Mouse (Mus musculus) midbrain, embryonic 14.5 days (tissue): ENCODE results near the gene Il11ra1. TPM values are rescaled to one million over a fixed set of nuclear protein-coding genes. Genes with fewer than 3 reads are reported as not detected.
A peak's percentile ranks its signal among the peaks of the same experiment; 100 is the strongest.

Experiments used
- ATAC-seq: fragments of 200-750 bp; cut with Nextera tagmentation; 2 replicates; pipeline ENCODE4 v1.8.0; 2017; ENCODE audit warnings: moderate number of reproducible peaks, moderate library complexity; ENCODE audit not compliant: low FRiP score, low TSS enrichment
- DNase-seq: peaks from one replicate; pipeline ENCODE4 v3.0.0-alpha.2; 2015
- H3K27ac ChIP-seq: fragments of 300-500 bp; sonication (generic); replicated peaks from 2 replicates; pipeline ENCODE4 v1.5.1; 2014; ENCODE audit warnings: mild to moderate bottlenecking, low read depth, low read length, moderate library complexity
- H3K27me3 ChIP-seq: fragments of 300-500 bp; sonication (generic); 2 replicates; pipeline ENCODE4 v1.6.1; 2014; ENCODE audit warnings: low read length, control low read depth, mixed read lengths; ENCODE audit not compliant: control insufficient read depth, insufficient read depth
- H3K36me3 ChIP-seq: fragments of 300-500 bp; sonication (generic); 2 replicates; pipeline ENCODE4 v1.6.1; 2014; ENCODE audit warnings: low read length, control low read depth; ENCODE audit not compliant: control insufficient read depth, insufficient read depth
- H3K4me1 ChIP-seq: fragments of 300-500 bp; sonication (generic); 2 replicates; pipeline ENCODE4 v1.6.1; 2014; ENCODE audit warnings: mild to moderate bottlenecking, antibody characterized with exemption, low read length, control low read depth; ENCODE audit not compliant: control insufficient read depth, insufficient read depth
- H3K4me2 ChIP-seq: fragments of 300-500 bp; sonication (generic); 2 replicates; pipeline ENCODE4 v1.6.1; 2014; ENCODE audit warnings: mild to moderate bottlenecking, low read length, moderate library complexity
- H3K4me3 ChIP-seq: fragments of 300-500 bp; sonication (generic); replicated peaks from 2 replicates; pipeline ENCODE4 v1.5.1; 2014; ENCODE audit warnings: low read depth, low read length
- H3K9ac ChIP-seq: fragments of 300-500 bp; sonication (generic); replicated peaks from 2 replicates; pipeline ENCODE4 v1.6.1; 2014; ENCODE audit warnings: mild to moderate bottlenecking, low read length, moderate library complexity
- H3K9me3 ChIP-seq: fragments of 300-500 bp; sonication (generic); 2 replicates; pipeline ENCODE4 v1.6.1; 2016; ENCODE audit warnings: low read length, control low read depth, mixed read lengths; ENCODE audit not compliant: control insufficient read depth
- WGBS: fragments of 180-500 bp; shearing (Covaris S2); extraction: QIAGEN DNeasy Blood & Tissue Kit; methylation state at CpG from one replicate; pipeline ENCODE4 v1.1.7; 2014; 5-methylcytosine and 5-hydroxymethylcytosine counted together
- polyA plus RNA-seq: library from polyadenylated mRNA; unstranded; fragments of >200 nt; fragmentation: Nextera tagmentation; extraction: Ambion mirVana; gene quantifications from 2 replicates; pipeline ENCODE4 v1.2.1, GENCODE M21; 2014

Gene Il11ra1
- polyA plus RNA-seq, 1 experiment from 2014 or later, result 32.1 TPM

- no peak overlapping the region for H3K4me2 ChIP-seq
- no peak overlapping the region for H3K4me3 ChIP-seq
- no peak for ATAC-seq
- 85% methylated on average over 11 of the region's 11 CpGs for WGBS
- no peak overlapping the region for H3K27ac ChIP-seq
- no peak for DNase-seq
- H3K9ac ChIP-seq, result no peak overlapping the region
- H3K9me3 ChIP-seq, result no peaks in the 10 kb centered on the region
- no peaks in the 10 kb centered on the region for H3K27me3 ChIP-seq
- H3K36me3 ChIP-seq, result peaks cover 42% of the 10 kb centered on the region
- H3K4me1 ChIP-seq, result peaks cover 35% of the 10 kb centered on the region
Observed at GRCm38 (mm10) chr4:41662723-41663122, 37.1 kb upstream of the Il11ra1 start.

- peaks cover 37% of the 10 kb centered on the region for H3K36me3 ChIP-seq
Observed at GRCm38 (mm10) chr4:41663614-41664013, 36.2 kb upstream of the Il11ra1 start.

GRCm38 (mm10) chr4:41664533-41664932 is 35.3 kb upstream of the Il11ra1 start:
- Histone ChIP-seq H3K36me3 (peaks cover 46% of the 10 kb centered on the region), H3K4me2 (no peak overlapping the region), H3K27ac (0 out of 2 replicates have a peak overlapping the region, but pooled peaks have one; percentile 20), H3K4me1 (peaks cover 26% of the 10 kb centered on the region), H3K27me3 (no peaks in the 10 kb centered on the region), H3K9me3 (no peaks in the 10 kb centered on the region), H3K9ac (no peak overlapping the region; the same call in 1 of the 2 replicates), H3K4me3 (no peak overlapping the region)
- 68% methylated on average over 7 of the region's 7 CpGs for WGBS
- no peak for DNase-seq
- ATAC-seq, result no peak

More at GRCm38 (mm10) chr4:41663614-41664013, 36.2 kb upstream of the Il11ra1 start:
- DNase-seq (no peak), ATAC-seq (no peak)
- Histone ChIP-seq H3K27ac (no peak overlapping the region), H3K9ac (no peak overlapping the region), H3K27me3 (no peaks in the 10 kb centered on the region), H3K4me2 (no peak overlapping the region), H3K4me3 (no peak overlapping the region), H3K9me3 (no peaks in the 10 kb centered on the region), H3K4me1 (peaks cover 34% of the 10 kb centered on the region)
- 63% methylated on average over 9 of the region's 9 CpGs for WGBS

- no peaks in the 10 kb centered on the region for H3K27me3 ChIP-seq
- no peak overlapping the region for H3K4me2 ChIP-seq
- no peak overlapping the region for H3K4me3 ChIP-seq
- H3K36me3 ChIP-seq, result peaks cover 52% of the 10 kb centered on the region
- peaks cover 22% of the 10 kb centered on the region for H3K4me1 ChIP-seq
- DNase-seq (no peak), ATAC-seq (no peak)
- H3K9ac ChIP-seq, result no peak overlapping the region; the same call in 1 of the 2 replicates
- no peaks in the 10 kb centered on the region for H3K9me3 ChIP-seq
- 0 out of 2 replicates have a peak overlapping the region, but pooled peaks have one; percentile 45 for H3K27ac ChIP-seq
- WGBS, result 7% methylated on average over 6 of the region's 8 CpGs
Observed at GRCm38 (mm10) chr4:41665009-41665675, 34.6 kb upstream of the Il11ra1 start.

GRCm38 (mm10) chr4:41666646-41667045 is 33.1 kb upstream of the Il11ra1 start:
- Histone ChIP-seq H3K4me3 (no peak overlapping the region), H3K9me3 (no peaks in the 10 kb centered on the region), H3K9ac (no peak overlapping the region), H3K4me2 (no peak overlapping the region), H3K27ac (no peak overlapping the region), H3K4me1 (peaks cover 22% of the 10 kb centered on the region), H3K27me3 (no peaks in the 10 kb centered on the region), H3K36me3 (peaks cover 62% of the 10 kb centered on the region)
- no peak for DNase-seq
- ATAC-seq, result no peak
- 80% methylated on average over 11 of the region's 11 CpGs for WGBS

GRCm38 (mm10) chr4:41670836-41671235 is 29.0 kb upstream of the Il11ra1 start:
- no peak overlapping the region for H3K4me2 ChIP-seq
- no peaks in the 10 kb centered on the region for H3K27me3 ChIP-seq
- no peak overlapping the region for H3K27ac ChIP-seq
- DNase-seq (no peak), ATAC-seq (no peak)
- H3K36me3 ChIP-seq, result peaks cover 32% of the 10 kb centered on the region
- H3K9ac ChIP-seq, result no peak overlapping the region
- no peak overlapping the region for H3K4me3 ChIP-seq
- 81% methylated on average over 18 of the region's 18 CpGs for WGBS
- H3K9me3 ChIP-seq, result no peaks in the 10 kb centered on the region
- peaks cover 28% of the 10 kb centered on the region for H3K4me1 ChIP-seq

- H3K27ac ChIP-seq, result peak overlapping the region; percentile 67
- H3K4me2 ChIP-seq, result no peak overlapping the region
- 38% methylated on average over 5 of the region's 5 CpGs for WGBS
Observed at GRCm38 (mm10) chr4:41671500-41671899, 28.3 kb upstream of the Il11ra1 start.

GRCm38 (mm10) chr4:41671963-41672480 is 27.8 kb upstream of the Il11ra1 start:
- peak; percentile 66 for ATAC-seq
- Histone ChIP-seq H3K4me1 (peaks cover 40% of the 10 kb centered on the region), H3K9me3 (no peaks in the 10 kb centered on the region), H3K9ac (peak overlapping the region; percentile 31; the same call in 1 of the 2 replicates), H3K36me3 (peaks cover 32% of the 10 kb centered on the region), H3K27ac (peak overlapping the region; percentile 67), H3K4me3 (no peak overlapping the region), H3K27me3 (no peaks in the 10 kb centered on the region), H3K4me2 (no peak overlapping the region; the same call in 1 of the 2 replicates)
- WGBS, result 10% methylated on average over 8 of the region's 8 CpGs
- peak; percentile 75 for DNase-seq

More at GRCm38 (mm10) chr4:41671500-41671899, 28.3 kb upstream of the Il11ra1 start:
- H3K4me3 ChIP-seq, result no peak overlapping the region
- no peaks in the 10 kb centered on the region for H3K27me3 ChIP-seq
- ATAC-seq, result peak; percentile 32
- H3K9me3 ChIP-seq, result no peaks in the 10 kb centered on the region
- H3K9ac ChIP-seq, result peak overlapping the region; percentile 31; the same call in 1 of the 2 replicates
- DNase-seq, result no peak
- peaks cover 34% of the 10 kb centered on the region for H3K4me1 ChIP-seq
- peaks cover 32% of the 10 kb centered on the region for H3K36me3 ChIP-seq
